Mouse (Mus musculus) forebrain, embryonic 12.5 days (tissue): ENCODE measurements around the gene Tle6. TPM values are rescaled to one million over a fixed set of nuclear protein-coding genes. Genes with fewer than 3 reads are reported as not detected.
A peak's percentile ranks its signal among the peaks of the same experiment; 100 is the strongest.

Experiments used
- ATAC-seq: fragments of 200-750 bp; cut with Nextera tagmentation; 2 replicates; pipeline ENCODE4 v1.8.0; 2017; ENCODE audit warnings: moderate TSS enrichment; ENCODE audit not compliant: low FRiP score
- H3K27ac ChIP-seq: fragments of 300-500 bp; sonication (generic); 2 replicates; pipeline ENCODE4 v1.5.1; 2016; ENCODE audit warnings: mild to moderate bottlenecking
- H3K27me3 ChIP-seq: fragments of 300-500 bp; sonication (generic); 2 replicates; pipeline ENCODE4 v1.6.1; 2016; ENCODE audit warnings: mild to moderate bottlenecking
- H3K36me3 ChIP-seq: fragments of 300-500 bp; sonication (generic); replicated peaks from 2 replicates; pipeline ENCODE4 v1.6.1; 2016; ENCODE audit warnings: mild to moderate bottlenecking
- H3K4me1 ChIP-seq: fragments of 300-500 bp; sonication (generic); 2 replicates; pipeline ENCODE4 v1.6.1; 2016
- H3K4me2 ChIP-seq: fragments of 300-500 bp; sonication (generic); 2 replicates; pipeline ENCODE4 v1.6.1; 2016; ENCODE audit warnings: mild to moderate bottlenecking, moderate library complexity
- H3K4me3 ChIP-seq: fragments of 300-500 bp; sonication (generic); replicated peaks from 2 replicates; pipeline ENCODE4 v1.5.1; 2016; ENCODE audit warnings: mild to moderate bottlenecking
- H3K9ac ChIP-seq: fragments of 300-500 bp; sonication (generic); 2 replicates; pipeline ENCODE4 v1.6.1; 2016; ENCODE audit warnings: mild to moderate bottlenecking
- H3K9me3 ChIP-seq: fragments of 300-500 bp; sonication (generic); 2 replicates; pipeline ENCODE4 v1.6.1; 2016
- WGBS: fragments of 180-500 bp; shearing (Covaris S2); methylation state at CpG from one replicate; pipeline ENCODE4 v1.1.7; 2016; 5-methylcytosine and 5-hydroxymethylcytosine counted together
- polyA plus RNA-seq: library from polyadenylated mRNA; unstranded; fragments of >200 nt; fragmentation: Nextera tagmentation; extraction: Ambion mirVana; gene quantifications from 2 replicates; pipeline ENCODE4 v1.2.1, GENCODE M21; 2016

Tle6 gene
- polyA plus RNA-seq, 1 experiment from 2014 or later, result 3.1 TPM

GRCm38 (mm10) chr10:81553807-81554755 is 46.8 kb downstream of the Tle6 start:
- no peaks in the 10 kb centered on the region for H3K36me3 ChIP-seq
- H3K9ac ChIP-seq, result no peak overlapping the region
- WGBS, result 84% methylated on average over 6 of the region's 6 CpGs
- no peak overlapping the region for H3K27ac ChIP-seq
- H3K9me3 ChIP-seq, result no peaks in the 10 kb centered on the region
- no peaks in the 10 kb centered on the region for H3K27me3 ChIP-seq
- H3K4me1 ChIP-seq, result no peaks in the 10 kb centered on the region
- no peak overlapping the region for H3K4me3 ChIP-seq
- no peak overlapping the region for H3K4me2 ChIP-seq
- no peak for ATAC-seq

GRCm38 (mm10) chr10:81553232-81553631 is 47.6 kb downstream of the Tle6 start:
- Histone ChIP-seq H3K27me3 (no peaks in the 10 kb centered on the region), H3K9ac (no peak overlapping the region), H3K4me3 (no peak overlapping the region), H3K36me3 (no peaks in the 10 kb centered on the region), H3K9me3 (no peaks in the 10 kb centered on the region), H3K4me1 (no peaks in the 10 kb centered on the region), H3K27ac (no peak overlapping the region), H3K4me2 (no peak overlapping the region)
- no peak for ATAC-seq
- 87% methylated on average over 5 of the region's 5 CpGs for WGBS

GRCm38 (mm10) chr10:81551597-81552102 is 49.2 kb downstream of the Tle6 start:
- Histone ChIP-seq H3K27ac (no peak overlapping the region), H3K9ac (no peak overlapping the region)
- 6% methylated on average over 12 of the region's 12 CpGs for WGBS

GRCm38 (mm10) chr10:81550257-81550656 is 50.6 kb downstream of the Tle6 start:
- WGBS, result 13% methylated on average over 7 of the region's 7 CpGs
- H3K36me3 ChIP-seq, result no peaks in the 10 kb centered on the region
- no peaks in the 10 kb centered on the region for H3K27me3 ChIP-seq
- no peak overlapping the region for H3K4me3 ChIP-seq
- ATAC-seq, result no peak
- H3K27ac ChIP-seq, result no peak overlapping the region
- H3K4me1 ChIP-seq, result peaks cover 5% of the 10 kb centered on the region
- H3K9me3 ChIP-seq, result no peaks in the 10 kb centered on the region
- no peak overlapping the region for H3K4me2 ChIP-seq
- no peak overlapping the region for H3K9ac ChIP-seq

More at GRCm38 (mm10) chr10:81551597-81552102, 49.2 kb downstream of the Tle6 start:
- Histone ChIP-seq H3K36me3 (no peaks in the 10 kb centered on the region), H3K4me2 (no peak overlapping the region), H3K4me3 (no peak overlapping the region), H3K27me3 (no peaks in the 10 kb centered on the region), H3K4me1 (no peaks in the 10 kb centered on the region), H3K9me3 (no peaks in the 10 kb centered on the region)
- ATAC-seq, result peak; percentile 77

- Histone ChIP-seq H3K4me1 (peaks cover 11% of the 10 kb centered on the region), H3K27me3 (no peaks in the 10 kb centered on the region), H3K9ac (no peak overlapping the region), H3K9me3 (no peaks in the 10 kb centered on the region), H3K27ac (no peak overlapping the region), H3K36me3 (no peaks in the 10 kb centered on the region), H3K4me2 (no peak overlapping the region), H3K4me3 (no peak overlapping the region)
- no peak for ATAC-seq
- WGBS, result 71% methylated on average over 5 of the region's 5 CpGs
Observed at GRCm38 (mm10) chr10:81548944-81549343, 51.9 kb downstream of the Tle6 start.

GRCm38 (mm10) chr10:81546788-81547571 is 53.9 kb downstream of the Tle6 start:
- 94% methylated on average over 13 of the region's 13 CpGs for WGBS
- no peak overlapping the region for H3K9ac ChIP-seq
- H3K36me3 ChIP-seq, result 0 out of 2 replicates have a peak, but pooled peaks cover 4% of the 10 kb centered on the region
- no peak overlapping the region for H3K27ac ChIP-seq
- peaks cover 31% of the 10 kb centered on the region for H3K4me1 ChIP-seq
- ATAC-seq, result no peak
- H3K9me3 ChIP-seq, result no peaks in the 10 kb centered on the region
- H3K27me3 ChIP-seq, result no peaks in the 10 kb centered on the region
- no peak overlapping the region for H3K4me3 ChIP-seq
- no peak overlapping the region for H3K4me2 ChIP-seq

- no peak overlapping the region for H3K9ac ChIP-seq
Observed at GRCm38 (mm10) chr10:81546332-81546731, 54.5 kb downstream of the Tle6 start.

GRCm38 (mm10) chr10:81545161-81545747 is 55.6 kb downstream of the Tle6 start, which contains the start of gene Gna11:
Gene Gna11, minus strand, starts transcription at chr10:81545190.
- WGBS, result 1% methylated on average over 56 of the region's 59 CpGs
- ATAC-seq, result peak; percentile 96

More at GRCm38 (mm10) chr10:81546332-81546731, 54.5 kb downstream of the Tle6 start:
- no peak overlapping the region for H3K27ac ChIP-seq
- no peak overlapping the region for H3K4me3 ChIP-seq
- no peak overlapping the region for H3K4me2 ChIP-seq
- no peaks in the 10 kb centered on the region for H3K27me3 ChIP-seq
- no peaks in the 10 kb centered on the region for H3K9me3 ChIP-seq
- H3K4me1 ChIP-seq, result peaks cover 34% of the 10 kb centered on the region
- 91% methylated on average over 5 of the region's 5 CpGs for WGBS
- no peak for ATAC-seq
- H3K36me3 ChIP-seq, result 0 out of 2 replicates have a peak, but pooled peaks cover 4% of the 10 kb centered on the region

GRCm38 (mm10) chr10:81544296-81545160 is 56.3 kb downstream of the Tle6 start:
- H3K4me1 ChIP-seq, result peaks cover 39% of the 10 kb centered on the region
- H3K9me3 ChIP-seq, result no peaks in the 10 kb centered on the region
- H3K4me2 ChIP-seq, result peak overlapping the region; percentile 99
- ATAC-seq, result peak; percentile 9
- WGBS, result under 1% methylated on average over 93 of the region's 93 CpGs
- no peaks in the 10 kb centered on the region for H3K27me3 ChIP-seq
- H3K4me3 ChIP-seq, result peak overlapping the region; percentile 96
- H3K9ac ChIP-seq, result peak overlapping the region; percentile 91
- peaks cover 5% of the 10 kb centered on the region; the same call in 1 of the 2 replicates for H3K36me3 ChIP-seq
- peak overlapping the region; percentile 92 for H3K27ac ChIP-seq

More at GRCm38 (mm10) chr10:81545161-81545747, 55.6 kb downstream of the Tle6 start, which contains the start of gene Gna11:
- Histone ChIP-seq H3K4me2 (peak within 1 kb of the TSS; percentile 99), H3K27me3 (no peaks in the 10 kb centered on the region), H3K4me3 (peak within 1 kb of the TSS; percentile 96), H3K9ac (peak within 1 kb of the TSS; percentile 91), H3K27ac (peak within 1 kb of the TSS; percentile 92), H3K36me3 (peaks cover 4% of the 10 kb centered on the region; the same call in 1 of the 2 replicates), H3K9me3 (no peaks in the 10 kb centered on the region), H3K4me1 (peaks cover 39% of the 10 kb centered on the region)

GRCm38 (mm10) chr10:81543633-81544032 is 57.2 kb downstream of the Tle6 start:
- H3K27me3 ChIP-seq, result no peaks in the 10 kb centered on the region
- peak overlapping the region; percentile 91 for H3K9ac ChIP-seq
- peaks cover 9% of the 10 kb centered on the region; the same call in 1 of the 2 replicates for H3K36me3 ChIP-seq
- H3K4me1 ChIP-seq, result peaks cover 39% of the 10 kb centered on the region
- WGBS, result 53% methylated on average over 1 of the region's 1 CpGs
- no peaks in the 10 kb centered on the region for H3K9me3 ChIP-seq
- no peak overlapping the region for H3K27ac ChIP-seq
- H3K4me3 ChIP-seq, result peak overlapping the region; percentile 96
- no peak for ATAC-seq
- peak overlapping the region; percentile 99 for H3K4me2 ChIP-seq
